Mouse (Mus musculus) heart, postnatal 0 days (tissue): ENCODE measurements around the gene Itpk1. TPM values are rescaled to one million over a fixed set of nuclear protein-coding genes. Genes with fewer than 3 reads are reported as not detected.

Source experiments
- ATAC-seq: fragments of 200-750 bp; cut with Nextera tagmentation; 2 replicates; pipeline ENCODE4 v1.8.0; 2017; ENCODE audit warnings: low read depth, moderate number of reproducible peaks, moderate library complexity; ENCODE audit not compliant: insufficient read depth
- DNase-seq: peaks from one replicate; pipeline ENCODE4 v3.0.0-alpha.2; 2016; ENCODE audit warnings: low spot score
- H3K27ac ChIP-seq: fragments of 300-500 bp; sonication (generic); 2 replicates; pipeline ENCODE4 v1.5.1; 2014; ENCODE audit warnings: low read depth, mild to moderate bottlenecking
- H3K27me3 ChIP-seq: fragments of 300-500 bp; sonication (generic); 2 replicates; pipeline ENCODE4 v1.6.1; 2014; ENCODE audit warnings: low read length, mixed read lengths; ENCODE audit not compliant: control insufficient read depth, insufficient read depth
- H3K36me3 ChIP-seq: fragments of 300-500 bp; sonication (generic); replicated peaks from 2 replicates; pipeline ENCODE4 v1.6.1; 2014; ENCODE audit warnings: low read length, mixed read lengths; ENCODE audit not compliant: control insufficient read depth, insufficient read depth
- H3K4me1 ChIP-seq: fragments of 300-500 bp; sonication (generic); 2 replicates; pipeline ENCODE4 v1.6.1; 2014; ENCODE audit warnings: antibody characterized with exemption; ENCODE audit not compliant: control insufficient read depth, insufficient read depth
- H3K4me2 ChIP-seq: fragments of 300-500 bp; sonication (generic); 2 replicates; pipeline ENCODE4 v1.6.1; 2014; ENCODE audit warnings: low read depth, mild to moderate bottlenecking, low read length, moderate library complexity
- H3K4me3 ChIP-seq: fragments of 300-500 bp; sonication (generic); 2 replicates; pipeline ENCODE4 v1.5.1; 2014; ENCODE audit warnings: low read depth, low read length
- H3K9ac ChIP-seq: fragments of 300-500 bp; sonication (generic); replicated peaks from 2 replicates; pipeline ENCODE4 v1.6.1; 2014; ENCODE audit warnings: low read depth, low read length, mixed read lengths
- H3K9me3 ChIP-seq: fragments of 300-500 bp; sonication (generic); replicated peaks from 2 replicates; pipeline ENCODE4 v1.6.1; 2016; ENCODE audit warnings: low read length; ENCODE audit not compliant: control insufficient read depth
- CTCF ChIP-seq: IDR thresholded peaks from 2 replicates; pipeline ENCODE4 v1.5.1; 2016; ENCODE audit warnings: antibody characterized with exemption, control low read depth, low read depth
- EP300 ChIP-seq: IDR thresholded peaks from 2 replicates; pipeline ENCODE4 v1.6.1; 2016; ENCODE audit warnings: antibody characterized with exemption, low read depth
- WGBS: fragments of 180-500 bp; shearing (Covaris S2); extraction: QIAGEN DNeasy Blood & Tissue Kit; methylation state at CpG from one replicate; pipeline ENCODE4 v1.1.7; 2014; 5-methylcytosine and 5-hydroxymethylcytosine counted together
- polyA plus RNA-seq: library from polyadenylated mRNA; unstranded; fragments of >200 nt; fragmentation: Nextera tagmentation; extraction: Ambion mirVana; gene quantifications from 2 replicates; pipeline ENCODE4 v1.2.1, GENCODE M21; 2015
- total RNA-seq: library from RNA; depleted of rRNA; stranded (reverse); fragments of >200 nt; gene quantifications from 2 replicates; pipeline ENCODE4 v1.2.3, GENCODE M21; 2014; ENCODE audit warnings: low replicate concordance

The Itpk1 gene
- total and polyA plus RNA-seq, 2 experiments from 2014 or later: 2.6 to 9.4 TPM

DNA sequence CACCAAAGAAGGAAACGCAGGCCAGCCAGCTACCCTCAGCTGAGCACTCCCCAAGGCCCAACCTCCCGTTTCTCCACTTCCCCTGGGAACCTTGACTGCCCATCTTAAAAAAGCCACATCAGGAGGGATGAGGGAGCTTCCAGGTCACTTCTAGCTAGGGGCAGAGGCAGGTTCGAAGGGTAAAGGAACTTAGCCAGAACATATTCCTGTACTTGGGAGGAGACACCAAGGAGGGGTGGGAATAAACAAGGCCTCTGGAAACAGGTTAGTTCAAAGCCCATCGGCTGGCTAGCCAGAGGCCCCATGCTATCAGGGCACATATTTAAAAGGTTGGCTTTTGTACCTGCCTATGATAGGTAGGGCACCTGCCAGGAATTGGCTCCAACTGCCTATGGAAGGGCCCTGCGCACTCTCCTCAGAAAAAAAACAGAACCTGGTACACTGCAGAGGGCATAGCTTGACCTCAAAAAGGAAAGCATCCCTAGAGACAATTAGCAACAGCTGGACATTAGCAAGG lies 3.0 kb downstream of the Itpk1 start:
- no peak overlapping the region for H3K9ac ChIP-seq
- peaks cover 22% of the 10 kb centered on the region for H3K4me1 ChIP-seq
- no peak overlapping the region for H3K4me3 ChIP-seq
- H3K4me2 ChIP-seq: no peak overlapping the region
- no peak for DNase-seq
- no peak overlapping the region for H3K27ac ChIP-seq
- H3K36me3 ChIP-seq: no peaks in the 10 kb centered on the region
- no peaks in the 10 kb centered on the region for H3K9me3 ChIP-seq
- TF ChIP-seq CTCF (no peak), EP300 (no peak)
- H3K27me3 ChIP-seq: 0 out of 2 replicates have a peak, but pooled peaks cover 2% of the 10 kb centered on the region
- WGBS: 82% methylated on average over 5 of the region's 5 CpGs
- no peak for ATAC-seq

DNA sequence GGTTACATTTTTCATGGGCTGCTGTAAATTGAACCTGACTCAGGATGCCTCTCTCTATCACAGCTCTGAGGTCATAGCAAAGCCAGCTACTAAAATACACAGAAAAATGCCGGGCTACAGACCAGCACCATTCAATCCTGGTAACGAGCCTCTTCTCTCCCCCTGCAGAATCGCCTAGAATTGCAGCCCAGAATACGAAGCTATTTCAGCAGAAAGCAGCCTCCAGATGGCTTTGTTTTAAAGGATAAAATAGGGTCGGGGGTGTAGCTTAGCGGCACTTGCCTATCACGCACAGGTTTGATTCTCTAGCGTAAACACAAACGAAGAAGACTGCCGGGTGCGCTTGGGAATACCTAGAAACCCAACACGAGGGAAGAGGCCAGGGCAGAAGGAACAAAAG lies 4.3 kb downstream of the Itpk1 start:
- TF ChIP-seq CTCF (no peak), EP300 (no peak)
- peaks cover 25% of the 10 kb centered on the region for H3K4me1 ChIP-seq

GRCm38 (mm10) chr12:102699156-102699555 lies 5.6 kb downstream of the Itpk1 start:
- Histone ChIP-seq H3K9ac (no peak overlapping the region), H3K9me3 (no peaks in the 10 kb centered on the region), H3K4me3 (no peak overlapping the region), H3K36me3 (no peaks in the 10 kb centered on the region), H3K27me3 (no peaks in the 10 kb centered on the region), H3K4me2 (no peak overlapping the region), H3K4me1 (peaks cover 24% of the 10 kb centered on the region), H3K27ac (no peak overlapping the region)
- ATAC-seq (no peak), DNase-seq (no peak)
- 65% methylated on average over 1 of the region's 1 CpGs for WGBS
- TF ChIP-seq EP300 (no peak), CTCF (no peak)

More for the DNA sequence above, 4.3 kb downstream of the Itpk1 start:
- H3K27me3 ChIP-seq: no peaks in the 10 kb centered on the region
- no peak for DNase-seq
- no peak overlapping the region for H3K4me2 ChIP-seq
- no peak for ATAC-seq
- 70% methylated on average over 12 of the region's 12 CpGs for whole genome bisulfite sequencing
- no peak overlapping the region for H3K4me3 ChIP-seq
- no peak overlapping the region for H3K9ac ChIP-seq
- no peak overlapping the region for H3K27ac ChIP-seq
- H3K9me3 ChIP-seq: no peaks in the 10 kb centered on the region
- no peaks in the 10 kb centered on the region for H3K36me3 ChIP-seq

DNA sequence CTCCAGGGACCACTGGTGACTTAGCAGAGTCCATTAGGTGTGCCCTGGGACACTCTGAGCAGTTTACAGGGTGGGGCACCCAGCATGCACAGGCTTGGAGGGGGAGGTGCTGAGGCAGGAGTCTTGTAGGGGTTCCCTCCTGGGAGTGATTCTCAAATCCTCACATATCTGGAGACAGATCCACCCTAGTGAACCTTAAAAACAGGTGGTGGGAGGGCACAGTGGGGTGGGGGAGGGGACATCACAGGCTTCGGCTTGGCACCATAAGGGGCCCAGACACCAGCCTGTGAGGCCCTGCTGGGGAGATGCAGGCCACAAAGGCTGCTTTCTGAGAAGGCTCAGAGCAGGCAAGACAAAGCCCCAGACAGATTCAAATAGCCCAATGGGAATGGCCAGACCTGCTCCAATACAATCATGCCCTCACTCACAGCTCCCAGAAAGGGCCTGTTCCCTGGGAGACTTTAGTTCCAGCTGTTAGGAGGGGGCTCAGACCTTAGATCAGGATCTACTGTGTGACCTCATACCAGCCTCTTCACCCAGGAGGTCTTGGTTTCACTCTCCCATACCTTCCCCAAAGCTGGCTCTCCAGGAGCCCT lies 6.5 kb downstream of the Itpk1 start:
- TF ChIP-seq CTCF (no peak), EP300 (no peak)
- no peaks in the 10 kb centered on the region for H3K27me3 ChIP-seq
- no peaks in the 10 kb centered on the region for H3K9me3 ChIP-seq
- no peaks in the 10 kb centered on the region for H3K36me3 ChIP-seq
- H3K27ac ChIP-seq: no peak overlapping the region
- ATAC-seq (no peak), DNase-seq (no peak)
- 90% methylated on average over 1 of the region's 1 CpGs for WGBS
- H3K4me1 ChIP-seq: peaks cover 16% of the 10 kb centered on the region
- no peak overlapping the region for H3K9ac ChIP-seq
- no peak overlapping the region for H3K4me2 ChIP-seq
- H3K4me3 ChIP-seq: no peak overlapping the region

DNA sequence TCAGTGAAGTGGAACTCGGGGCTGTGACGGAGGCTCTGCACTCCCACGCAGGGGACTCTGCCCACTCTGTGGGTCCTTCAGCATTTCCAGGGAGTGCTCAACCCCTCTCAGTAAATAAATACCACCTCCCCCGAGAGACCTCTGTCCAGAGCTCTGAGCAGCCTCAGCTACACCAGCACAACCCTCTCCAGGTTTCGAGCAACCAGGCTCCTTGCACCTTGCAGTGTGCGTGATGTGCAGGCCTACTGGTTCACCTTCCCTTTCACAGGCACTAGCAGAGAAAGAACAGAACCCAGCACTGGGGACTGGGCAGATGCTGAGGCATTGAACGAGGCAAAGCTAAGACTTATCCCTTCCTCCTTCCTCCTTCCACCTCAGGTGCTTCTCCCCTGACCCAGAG lies 7.3 kb downstream of the Itpk1 start:
- no peaks in the 10 kb centered on the region for H3K9me3 ChIP-seq
- no peak overlapping the region for H3K4me2 ChIP-seq
- no peak for DNase-seq
- no peak overlapping the region for H3K4me3 ChIP-seq
- TF ChIP-seq EP300 (no peak), CTCF (no peak)
- no peak overlapping the region for H3K27ac ChIP-seq
- H3K9ac ChIP-seq: no peak overlapping the region
- ATAC-seq: no peak
- H3K4me1 ChIP-seq: peaks cover 9% of the 10 kb centered on the region; the same call in 1 of the 2 replicates
- H3K36me3 ChIP-seq: no peaks in the 10 kb centered on the region
- H3K27me3 ChIP-seq: no peaks in the 10 kb centered on the region
- 81% methylated on average over 7 of the region's 7 CpGs for WGBS
